Comparison of ENCODE assay signal across 12 mouse cellular contexts in the genomic region with DNA sequence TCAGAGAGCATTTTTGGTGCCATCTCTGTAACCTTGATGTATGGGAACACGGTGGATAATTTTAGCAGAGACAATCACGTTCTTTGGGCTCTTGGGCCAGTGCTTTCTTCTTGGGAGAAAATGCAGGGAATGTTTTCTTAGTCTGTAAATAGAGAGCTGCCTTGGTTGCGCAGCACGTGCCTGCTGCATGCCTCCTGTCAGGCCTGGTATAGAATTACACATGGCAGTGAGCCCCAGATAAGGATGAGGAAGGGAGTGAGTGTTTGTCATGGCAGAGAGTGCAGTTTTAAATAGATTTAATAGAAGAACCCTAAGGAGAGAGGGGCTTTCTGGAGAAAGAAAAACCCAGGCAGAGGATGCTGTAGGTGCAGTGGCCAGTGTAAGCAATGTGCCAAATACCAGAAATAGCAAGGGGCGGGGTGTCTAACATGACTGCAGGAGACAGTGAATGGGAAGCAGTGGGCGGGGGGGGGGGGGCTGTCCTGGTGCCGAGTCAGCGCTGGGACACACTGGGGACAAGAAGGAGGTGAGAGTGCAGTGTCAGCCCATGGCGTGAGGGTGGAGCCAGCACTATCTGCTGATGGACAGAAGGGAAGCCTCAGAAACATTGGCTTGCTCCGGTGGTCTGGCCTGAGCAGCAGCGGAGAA. TPM values are rescaled to one million over a fixed set of nuclear protein-coding genes. Genes with fewer than 3 reads are reported as not detected.
DNase-seq lines count a peak whose midpoint lies in the region; ATAC-seq and TF ChIP-seq lines count a peak whose summit lies in the region.
"Had no signal": no experiment of that assay in that cellular context is flagged by ENCODE, and none has a peak within 500 bp of the region (broad histone marks: within the 10 kb centered on the region; RNA-seq: fewer than 3 reads in every experiment).

No protein-coding gene starts in this region.

- H3K4me3 ChIP-seq in heart, embryonic 10.5 days = 0 out of 2 replicates have a peak overlapping the region, but pooled peaks have one; percentile 3
- H3K4me3 ChIP-seq in left cerebral cortex, adult 2 months = no peak overlapping the region
- no peak overlapping the region for H3K4me3 ChIP-seq in limb, embryonic 15.5 days
- H3K4me3 ChIP-seq: hindbrain, embryonic 13.5 days; neural tube, embryonic 12.5 days had no signal

- H3K27ac ChIP-seq in heart, embryonic 10.5 days = peak overlapping the region; percentile 76
- peak overlapping the region; percentile 26; the same call in 1 of the 2 replicates for H3K27ac ChIP-seq in left cerebral cortex, adult 2 months
- H3K27ac ChIP-seq in limb, embryonic 15.5 days = 0 out of 2 replicates have a peak overlapping the region, but pooled peaks have one; percentile 47
- H3K27ac ChIP-seq: hindbrain, embryonic 13.5 days; neural tube, embryonic 12.5 days had no signal

- H3K4me1 ChIP-seq in heart, embryonic 10.5 days = peaks cover 85% of the 10 kb centered on the region
- H3K4me1 ChIP-seq in limb, embryonic 15.5 days = peaks cover 76% of the 10 kb centered on the region

- 9% methylated on average over 11 of the region's 11 CpGs for WGBS in heart, embryonic 10.5 days
- WGBS in limb, embryonic 15.5 days = 49% methylated on average over 9 of the region's 11 CpGs

- H3K9ac ChIP-seq in limb, embryonic 15.5 days = no peak overlapping the region
- H3K9ac ChIP-seq: hindbrain, embryonic 13.5 days; neural tube, embryonic 12.5 days had no signal

- ATAC-seq in common myeloid progenitor, adult 5-6 weeks (replicated peaks; ENCODE audit: low read depth, poor library complexity, severe bottlenecking) = peak; percentile 30; the same call in 1 of the 2 replicates
- ATAC-seq in limb, embryonic 15.5 days (ENCODE audit: insufficient number of reproducible peaks, low FRiP score, low TSS enrichment, low read depth) = no peak

- intact Hi-C loops in heart, postnatal 14 days (cut with DNase I) = no loop called here
- intact Hi-C loops in left cerebral cortex, adult 2 months (cut with DNase I) = no loop called here

- H3K36me3 ChIP-seq in heart, embryonic 10.5 days = no peaks in the 10 kb centered on the region
- no peaks in the 10 kb centered on the region for H3K36me3 ChIP-seq in limb, embryonic 15.5 days
- H3K36me3 ChIP-seq: G1E; hindbrain, embryonic 13.5 days had no signal

- no peak for TF ChIP-seq CTCF in left cerebral cortex, adult 2 months (IDR thresholded peaks at IDR 0.05)

- no peak overlapping the region for H3K4me2 ChIP-seq in limb, embryonic 15.5 days
- H3K4me2 ChIP-seq: hindbrain, embryonic 13.5 days; midbrain, embryonic 11.5 days; neural tube, embryonic 12.5 days had no signal

- H3K9me3 ChIP-seq in heart, embryonic 10.5 days = no peaks in the 10 kb centered on the region
- no peaks in the 10 kb centered on the region for H3K9me3 ChIP-seq in limb, embryonic 15.5 days
- H3K9me3 ChIP-seq: G1E; hindbrain, embryonic 13.5 days; neural tube, embryonic 12.5 days had no signal

- DNase-seq in heart, embryonic 10.5 days (ENCODE audit: low spot score) = peak; percentile 83
- no peak for DNase-seq in heart, postnatal 14 days
- DNase-seq in left cerebral cortex, adult 2 months (ENCODE audit: extremely low spot score in 1 of 2, low spot score in 2 of 2) = no peak
- DNase-seq in left cerebral cortex, adult 11 months (ENCODE audit: low spot score) = no peak
- no peak for DNase-seq in thymus, postnatal 25 days
- no peak for DNase-seq in retina, embryonic 14.5 days (ENCODE audit: low spot score)

- no peaks in the 10 kb centered on the region for H3K27me3 ChIP-seq in heart, embryonic 10.5 days (ENCODE audit: insufficient read depth, poor library complexity, severe bottlenecking)
- no peaks in the 10 kb centered on the region for H3K27me3 ChIP-seq in limb, embryonic 15.5 days
- H3K27me3 ChIP-seq: hindbrain, embryonic 13.5 days; neural tube, embryonic 12.5 days had no signal

RNA-seq across cellular contexts. Expression of a gene that starts 43.2 kb away (rescaled TPM):
- polyA plus RNA-seq in heart, embryonic 10.5 days (2016; fragmentation: Nextera tagmentation; extraction: Ambion mirVana) = 21.9 and 38.0 TPM in 2 replicates
- total RNA-seq in heart, postnatal 14 days (2021) = 1 to 10 TPM; 3.0 to 3.3 TPM
- 10 to 100 TPM; 13.7 to 14.1 TPM for total RNA-seq in left cerebral cortex, adult 2 months (2021)
- not detected in 2 replicates for total RNA-seq in common myeloid progenitor, adult 5-6 weeks (2017)
- 63.5 and 67.2 TPM in 2 replicates for polyA plus RNA-seq in limb, embryonic 15.5 days (2015; fragmentation: Nextera tagmentation; extraction: Ambion mirVana)
- polyA plus RNA-seq: G1E had no signal

Comparison
In these comparisons a context has a peak if more than half of its experiments do, and no peak if none do; other contexts are left out.
1. H3K27ac ChIP-seq: peak in every context shown above with its lines; median percentile 76 in heart, embryonic 10.5 days; 47 in limb, embryonic 15.5 days; 26 in left cerebral cortex, adult 2 months.